Mouse (Mus musculus) MEL (cell line): ENCODE results near the gene Grik4. TPM values are rescaled to one million over a fixed set of nuclear protein-coding genes. Genes with fewer than 3 reads are reported as not detected.

Experiments
- DNase-seq: peaks from one replicate; pipeline ENCODE4 v3.0.0; 2011; ENCODE audit warnings: low read depth, low spot score
- H3K27ac ChIP-seq: 2 replicates; pipeline ENCODE4 v1.5.1; 2012; ENCODE audit warnings: low read depth, mild to moderate bottlenecking, control low read depth, low read length, moderate library complexity; ENCODE audit not compliant: control insufficient read depth
- H3K27me3 ChIP-seq, 2 experiments: fragments of 150-350 bp in 1 of 2; sonication (generic) in 1 of 2; 2 replicates each; pipeline ENCODE4 v1.6.1; 2012; ENCODE audit warnings: low read length in 2 of 2, mild to moderate bottlenecking in 2 of 2, improper control_type of control experiment in 1 of 2, moderate library complexity in 1 of 2; ENCODE audit not compliant: insufficient read depth in 2 of 2, control insufficient read depth in 1 of 2
- H3K36me3 ChIP-seq, 2 experiments: 2 replicates each; pipeline ENCODE4 v1.6.1; 2012 to 2014; ENCODE audit warnings: low read length in 2 of 2, improper control_type of control experiment in 1 of 2, inconsistent platforms in 1 of 2, mild to moderate bottlenecking in 1 of 2; ENCODE audit not compliant: insufficient read depth in 2 of 2, control insufficient read depth in 1 of 2
- H3K4me1 ChIP-seq, 2 experiments: fragments of 150-350 bp in 1 of 2; sonication (generic) in 1 of 2; 2 replicates each; pipeline ENCODE4 v1.6.1; 2012; ENCODE audit warnings: low read length in 2 of 2, improper control_type of control experiment in 1 of 2, mild to moderate bottlenecking in 1 of 2; ENCODE audit not compliant: insufficient read depth in 2 of 2, control insufficient read depth in 1 of 2
- H3K4me3 ChIP-seq, 2 experiments: fragments of 150-350 bp in 1 of 2; sonication (generic) in 1 of 2; 2 replicates each; pipeline ENCODE4 v1.5.1; 2012; ENCODE audit warnings: low read depth in 2 of 2, low read length in 2 of 2, mild to moderate bottlenecking in 2 of 2, moderate library complexity in 2 of 2, control low read depth in 1 of 2, improper control_type of control experiment in 1 of 2; ENCODE audit not compliant: control insufficient read depth in 1 of 2, insufficient read depth in 1 of 2
- H3K79me2 ChIP-seq: 2 replicates; pipeline ENCODE4 v1.6.1; 2012; ENCODE audit warnings: mild to moderate bottlenecking, low read length, moderate library complexity; ENCODE audit not compliant: control insufficient read depth, poor library complexity, insufficient read depth
- H3K9ac ChIP-seq: 2 replicates; pipeline ENCODE4 v1.6.1; 2012; ENCODE audit warnings: low read depth, mild to moderate bottlenecking, control low read depth, low read length, moderate library complexity; ENCODE audit not compliant: control insufficient read depth, poor library complexity, severe bottlenecking
- H3K9me3 ChIP-seq: fragments of 150-350 bp; sonication (generic); replicated peaks from 2 replicates; pipeline ENCODE4 v1.6.1; 2012; ENCODE audit warnings: mild to moderate bottlenecking, low read length, improper control_type of control experiment, moderate library complexity; ENCODE audit not compliant: insufficient read depth
- CHD2 ChIP-seq: IDR thresholded peaks from 2 replicates; pipeline ENCODE4 v1.6.1; 2011; ENCODE audit warnings: low read length, improper control_type of control experiment
- CTCF ChIP-seq, 3 experiments: IDR thresholded peaks in 2 of 3; conservative IDR thresholded peaks in 1 of 3; 2 replicates each; pipeline ENCODE4 v1.5.1; 2011 to 2012; ENCODE audit warnings: low read length in 3 of 3, low read depth in 2 of 3, mild to moderate bottlenecking in 2 of 3, improper control_type of control experiment in 1 of 3, inconsistent platforms in 1 of 3, mixed read lengths in 1 of 3, moderate library complexity in 1 of 3; ENCODE audit not compliant: control insufficient read depth in 1 of 3, insufficient read depth in 1 of 3, poor library complexity in 1 of 3, severe bottlenecking in 1 of 3
- E2F4 ChIP-seq: IDR thresholded peaks from 2 replicates; pipeline ENCODE4 v1.6.1; 2011; ENCODE audit warnings: low read depth, low read length, improper control_type of control experiment, borderline replicate concordance
- EP300 ChIP-seq, 2 experiments: IDR thresholded peaks; 2 replicates each; pipeline ENCODE4 v1.6.1; 2011; ENCODE audit warnings: improper control_type of control experiment in 2 of 2, low read length in 2 of 2, low read depth in 1 of 2, mild to moderate bottlenecking in 1 of 2
- GABPA ChIP-seq: IDR thresholded peaks from 2 replicates; pipeline ENCODE4 v1.6.1; 2012; ENCODE audit warnings: low read depth, mild to moderate bottlenecking, inconsistent platforms, low read length, improper control_type of control experiment, moderate library complexity
- GATA1 ChIP-seq: IDR thresholded peaks from 2 replicates; pipeline ENCODE4 v1.6.1; 2011; ENCODE audit warnings: low read depth, low read length, improper control_type of control experiment
- JUND ChIP-seq: IDR thresholded peaks from 2 replicates; pipeline ENCODE4 v1.6.1; 2011; ENCODE audit warnings: low read depth, mild to moderate bottlenecking, improper control_type of control experiment, low read length
- KAT2A ChIP-seq: conservative IDR thresholded peaks from 2 replicates; pipeline ENCODE4 v1.6.1; 2012; ENCODE audit warnings: low read depth, low read length, improper control_type of control experiment, inconsistent platforms
- MAFK ChIP-seq: IDR thresholded peaks from 2 replicates; pipeline ENCODE4 v1.6.1; 2011; ENCODE audit warnings: low read depth, mild to moderate bottlenecking, low read length, improper control_type of control experiment, borderline replicate concordance
- MAZ ChIP-seq: IDR thresholded peaks from 2 replicates; pipeline ENCODE4 v1.6.1; 2012; ENCODE audit warnings: low read depth, mild to moderate bottlenecking, inconsistent platforms, low read length, improper control_type of control experiment
- MXI1 ChIP-seq: IDR thresholded peaks from 2 replicates; pipeline ENCODE4 v1.6.1; 2011; ENCODE audit warnings: mild to moderate bottlenecking, low read depth, low read length, improper control_type of control experiment
- MYB ChIP-seq: IDR thresholded peaks from 2 replicates; pipeline ENCODE4 v1.6.1; 2011; ENCODE audit warnings: mild to moderate bottlenecking, low read depth, low read length, improper control_type of control experiment
- MYC ChIP-seq: IDR thresholded peaks from 2 replicates; pipeline ENCODE4 v1.6.1; 2011; ENCODE audit warnings: low read depth, mild to moderate bottlenecking, low read length, improper control_type of control experiment, moderate library complexity
- NELFE ChIP-seq: IDR thresholded peaks from 2 replicates; pipeline ENCODE4 v1.6.1; 2011; ENCODE audit warnings: low read depth, low read length, improper control_type of control experiment
- POLR2AphosphoS2 ChIP-seq: IDR thresholded peaks from 2 replicates; pipeline ENCODE4 v1.6.1; 2011; ENCODE audit warnings: low read length, improper control_type of control experiment
- POLR2AphosphoS5 ChIP-seq: IDR thresholded peaks from 2 replicates; pipeline ENCODE4 v1.6.1; 2012; ENCODE audit warnings: low read depth, borderline replicate concordance, mild to moderate bottlenecking, inconsistent platforms, low read length, moderate library complexity, mixed read lengths
- RCOR1 ChIP-seq: IDR thresholded peaks from 2 replicates; pipeline ENCODE4 v1.6.1; 2012; ENCODE audit warnings: low read depth, mild to moderate bottlenecking, inconsistent platforms, low read length, improper control_type of control experiment
- SIN3A ChIP-seq: IDR thresholded peaks from 2 replicates; pipeline ENCODE4 v1.6.1; 2012; ENCODE audit warnings: low read length, improper control_type of control experiment, inconsistent platforms
- SMC3 ChIP-seq: IDR thresholded peaks from 2 replicates; pipeline ENCODE4 v1.6.1; 2011; ENCODE audit warnings: low read depth, low read length, improper control_type of control experiment
- TCF12 ChIP-seq: IDR thresholded peaks from 2 replicates; pipeline ENCODE4 v1.6.1; 2014; ENCODE audit warnings: low read depth, mild to moderate bottlenecking, inconsistent platforms, low read length, improper control_type of control experiment, moderate library complexity
- UBTF ChIP-seq: IDR thresholded peaks from 2 replicates; pipeline ENCODE4 v1.6.1; 2012; ENCODE audit warnings: low read depth, mild to moderate bottlenecking, inconsistent platforms, low read length, improper control_type of control experiment, moderate library complexity, borderline replicate concordance; ENCODE audit not compliant: insufficient read depth
- USF2 ChIP-seq, 2 experiments: IDR thresholded peaks; 2 replicates each; pipeline ENCODE4 v1.6.1; 2011 to 2012; ENCODE audit warnings: improper control_type of control experiment in 2 of 2, low read length in 2 of 2, borderline replicate concordance in 1 of 2, inconsistent platforms in 1 of 2, low read depth in 1 of 2, mild to moderate bottlenecking in 1 of 2; ENCODE audit not compliant: insufficient read depth in 1 of 2
- ZNF384 ChIP-seq: IDR thresholded peaks from 2 replicates; pipeline ENCODE4 v1.6.1; 2012; ENCODE audit warnings: low read depth, mild to moderate bottlenecking, inconsistent platforms, low read length, improper control_type of control experiment
- polyA plus RNA-seq, 2 experiments: library from polyadenylated mRNA; stranded (reverse) in 1 of 2; unstranded in 1 of 2; fragments of >175 nt in 1 of 2; fragments of >200 nt in 1 of 2; gene quantifications; 2 replicates each; pipeline versions ENCODE4 v1.2.1 to v1.2.4; 2012; ENCODE audit warnings: low replicate concordance in 2 of 2, low read depth in 1 of 2; ENCODE audit not compliant: insufficient read length in 2 of 2, insufficient read depth in 1 of 2, missing spikeins in 1 of 2
- total RNA-seq: library from RNA; depleted of rRNA; stranded (reverse); fragments of 300-350 nt; gene quantifications from 2 replicates; pipeline ENCODE4 v1.2.3, GENCODE M21; 2012

The Grik4 gene
- total and polyA plus RNA-seq, 3 experiments, result 0.17 TPM; not detected in 2

DNA sequence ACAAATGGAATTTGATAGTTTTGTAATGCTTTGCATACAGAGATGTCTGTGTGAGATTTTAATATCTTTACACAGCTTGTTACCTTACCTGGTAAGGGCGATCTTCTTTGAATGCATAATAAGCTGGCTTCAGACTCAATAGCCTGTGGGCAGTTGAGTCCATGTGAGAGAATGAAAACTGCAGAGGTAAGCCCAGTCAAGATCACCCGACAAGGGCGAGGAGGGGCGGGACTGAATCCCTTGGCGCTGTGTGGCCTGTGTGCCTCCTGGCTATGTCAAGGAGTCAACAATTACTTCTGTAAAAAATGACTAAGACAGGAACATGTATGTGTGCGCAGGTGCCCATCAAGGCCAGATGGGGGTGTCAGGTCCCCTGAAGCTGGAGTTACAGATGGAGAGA, 18.2 kb upstream of the Grik4 start:
- TF ChIP-seq MAFK (no peak), SIN3A (no peak), UBTF (no peak), ZNF384 (no peak), E2F4 (no peak), NELFE (no peak), SMC3 (no peak), MXI1 (no peak), EP300 (IDR thresholded peaks at IDR 0.05; ENCODE audit: low read depth in 1 of 2, low read length in 2 of 2) (no peak), GABPA (no peak), TCF12 (no peak), JUND (no peak), USF2 (IDR thresholded peaks at IDR 0.05; ENCODE audit: borderline replicate concordance in 1 of 2, insufficient read depth in 1 of 2, low read depth in 1 of 2, low read length in 2 of 2) (no peak), MYC (no peak), MAZ (no peak), MYB (no peak), GATA1 (no peak), POLR2AphosphoS5 (no peak)
- no peak for DNase-seq

GRCm38 (mm10) chr9:42958401-42958800, 14.1 kb upstream of the Grik4 start:
- Histone ChIP-seq H3K36me3 (no peaks in the 10 kb centered on the region), H3K79me2 (no peaks in the 10 kb centered on the region), H3K27me3 (no peaks in the 10 kb centered on the region), H3K4me3 (no peak overlapping the region), H3K9ac (no peak overlapping the region), H3K4me1 (no peaks in the 10 kb centered on the region), H3K9me3 (no peaks in the 10 kb centered on the region), H3K27ac (no peak overlapping the region)
- no peak for TF ChIP-seq POLR2AphosphoS2
- TF ChIP-seq E2F4, result no peak
- TF ChIP-seq KAT2A, result no peak
- TF ChIP-seq MAZ, result no peak
- no peak for TF ChIP-seq CHD2
- no peak for TF ChIP-seq GABPA
- TF ChIP-seq CTCF (IDR thresholded peaks at IDR 0.05 in 2 of 3, conservative IDR thresholded peaks at IDR 0.05 in 1 of 3; ENCODE audit: control insufficient read depth in 1 of 3, insufficient read depth in 1 of 3, low read depth in 2 of 3, low read length in 3 of 3, poor library complexity in 1 of 3, severe bottlenecking in 1 of 3), result no peak
- no peak for TF ChIP-seq MXI1
- no peak for TF ChIP-seq RCOR1
- DNase-seq, result no peak

More for the DNA sequence above, 18.2 kb upstream of the Grik4 start:
- Histone ChIP-seq H3K9ac (no peak overlapping the region), H3K27me3 (no peaks in the 10 kb centered on the region), H3K36me3 (peaks cover 0 to 2% of the 10 kb centered on the region in 2 experiments; a peak in 1 of 4 replicates), H3K27ac (no peak overlapping the region), H3K79me2 (no peaks in the 10 kb centered on the region), H3K9me3 (no peaks in the 10 kb centered on the region), H3K4me3 (no peak overlapping the region), H3K4me1 (no peaks in the 10 kb centered on the region)
